Mouse (Mus musculus) megakaryocyte-erythroid progenitor cell, adult 5 weeks (primary cell): ENCODE data around the gene Atp11c. TPM values are rescaled to one million over a fixed set of nuclear protein-coding genes. Genes with fewer than 3 reads are reported as not detected.

ENCODE experiments used
- polyA plus RNA-seq: library from polyadenylated mRNA; stranded (reverse); fragments of >175 nt; gene quantifications from 2 replicates; pipeline ENCODE4 v1.2.3, GENCODE M21; 2012

Gene Atp11c
- polyA plus RNA-seq, result 1.6 and 1.7 TPM in 2 replicates

GRCm38 (mm10) chrX:60592598-60592997, at the start of gene Atp11c:
Gene Atp11c (minus strand): TSS chrX:60592698.

DNA sequence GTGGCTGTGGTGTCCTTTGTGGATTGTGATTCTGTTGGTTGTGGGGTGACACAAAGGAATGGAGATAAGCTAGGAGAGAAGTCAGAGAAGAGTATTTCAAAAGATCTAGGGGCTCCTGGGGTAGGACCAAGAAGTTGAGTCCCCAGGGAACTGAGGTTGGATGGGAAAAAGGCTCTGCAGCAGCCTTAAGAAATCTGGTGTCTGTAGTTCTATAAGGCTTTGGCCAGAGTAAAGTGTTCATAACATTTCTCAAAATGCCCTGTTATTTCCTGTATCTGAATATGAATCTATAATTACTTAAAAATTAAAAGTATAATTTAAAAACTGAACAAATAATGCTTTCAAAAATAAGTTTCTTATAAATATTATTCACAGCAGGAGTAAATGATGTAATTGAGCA, 53.3 kb downstream of the Atp11c start, which contains the start of gene Gm7073:
TSS of gene Gm7073 (minus strand) at position 101 of the 400 bp plus-strand sequence.

DNA sequence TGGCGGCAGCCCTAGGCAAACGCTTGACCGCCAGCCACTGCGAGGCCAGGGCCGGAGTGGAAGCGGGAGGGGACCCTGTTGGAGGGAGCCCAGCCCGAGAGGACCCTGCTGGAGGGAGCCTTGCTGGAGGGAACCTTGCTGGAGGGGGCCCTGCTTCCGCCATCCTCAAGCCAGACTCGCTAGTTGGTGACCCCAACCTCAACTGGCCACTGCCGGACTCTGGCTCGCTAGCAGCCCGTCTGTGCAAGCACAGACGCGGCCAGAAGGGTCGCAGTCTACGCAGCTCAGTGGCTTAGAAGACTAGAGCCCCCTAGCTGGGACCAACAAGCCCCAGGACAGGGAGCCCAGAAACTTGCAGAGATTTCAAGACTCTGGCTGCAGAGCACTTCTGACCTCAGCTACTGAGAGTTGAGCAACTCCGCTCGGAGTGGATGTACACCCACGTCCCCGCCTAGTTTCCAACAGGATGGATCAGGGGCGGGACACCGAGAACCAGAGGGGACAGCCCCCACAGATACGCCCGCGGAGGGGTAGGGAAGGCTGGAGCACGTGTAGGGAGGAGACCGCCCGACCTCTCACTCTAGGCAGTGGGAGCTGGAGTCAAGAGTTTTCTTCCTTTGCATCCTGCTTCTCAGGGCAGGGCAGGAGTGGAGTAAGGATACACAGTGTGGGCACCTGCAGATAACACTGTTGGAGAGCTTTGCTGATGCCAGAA, 413.6 kb downstream of the Atp11c start, which contains the start of gene Mcf2:
TSS of gene Mcf2 (minus strand) at position 346 of the 715 bp plus-strand sequence.

Other genes with a start within 250 kb of the Atp11c start
- gene Gm7073, start 53.4 kb downstream of the Atp11c start, polyA plus RNA-seq, result not detected in 2 replicates